Mouse (Mus musculus) small intestine, adult 2 months (tissue): ENCODE measurements around the gene AI987944. TPM values are rescaled to one million over a fixed set of nuclear protein-coding genes. Genes with fewer than 3 reads are reported as not detected.
A peak's percentile ranks its signal among the peaks of the same experiment; 100 is the strongest.

Experiments
- H3K27ac ChIP-seq: fragments of 200-500 bp; 2 replicates; pipeline ENCODE4 v1.5.1; 2012; ENCODE audit warnings: low read depth, low read length, control low read depth, inconsistent platforms; ENCODE audit not compliant: insufficient read depth
- H3K27me3 ChIP-seq: fragments of 200-500 bp; 2 replicates; pipeline ENCODE4 v1.6.1; 2012; ENCODE audit warnings: mild to moderate bottlenecking, moderate library complexity, low read length, inconsistent platforms; ENCODE audit not compliant: control insufficient read depth, insufficient read depth
- H3K36me3 ChIP-seq: fragments of 200-500 bp; 2 replicates; pipeline ENCODE4 v1.6.1; 2012; ENCODE audit warnings: mild to moderate bottlenecking, low read length, control low read depth, inconsistent platforms; ENCODE audit not compliant: control insufficient read depth, insufficient read depth
- H3K4me1 ChIP-seq: fragments of 200-500 bp; 2 replicates; pipeline ENCODE4 v1.6.1; 2012; ENCODE audit warnings: low read length, inconsistent platforms, mixed read lengths; ENCODE audit not compliant: control insufficient read depth, insufficient read depth, insufficient read length
- H3K4me3 ChIP-seq: fragments of 200-500 bp; 2 replicates; pipeline ENCODE4 v1.5.1; 2012; ENCODE audit warnings: low read depth, mild to moderate bottlenecking, control low read depth, inconsistent platforms, low read length, moderate library complexity
- CTCF ChIP-seq: fragments of 200-500 bp; IDR thresholded peaks from 2 replicates; pipeline ENCODE4 v1.5.1; 2012; ENCODE audit warnings: low read depth, mild to moderate bottlenecking, control low read depth, inconsistent platforms, low read length, moderate library complexity, mixed read lengths; ENCODE audit not compliant: insufficient replicate concordance, insufficient read length; ENCODE audit errors: extremely low read depth
- POLR2A ChIP-seq: fragments of 200-500 bp; IDR thresholded peaks from 2 replicates; pipeline ENCODE4 v1.6.1; 2012; ENCODE audit warnings: low read depth, mild to moderate bottlenecking, control low read depth, inconsistent platforms, low read length, moderate library complexity
- WGBS: fragments of 180-500 bp; shearing (Covaris S2); methylation state at CpG from one replicate; pipeline ENCODE4 v1.1.7; 2018; 5-methylcytosine and 5-hydroxymethylcytosine counted together
- polyA plus RNA-seq: library from polyadenylated mRNA; depleted of rRNA; stranded (reverse); fragments of >200 nt; gene quantifications from 2 replicates; pipeline ENCODE4 v1.2.3, GENCODE M21; 2012; rRNA removed

The AI987944 gene
- polyA plus RNA-seq, result 0.32 and 1.6 TPM in 2 replicates

GRCm38 (mm10) chr7:41393048-41393971, at the start of gene AI987944:
Gene AI987944 (minus strand): TSS chr7:41393379.
- no peaks in the 10 kb centered on the region for H3K36me3 ChIP-seq
- under 1% methylated on average over 25 of the region's 25 CpGs for WGBS
- peak within 1 kb of the TSS; percentile 76 for H3K27ac ChIP-seq
- H3K27me3 ChIP-seq, result no peaks in the 10 kb centered on the region
- no peak for TF ChIP-seq CTCF
- 0 out of 2 replicates have a peak, but pooled peaks have one; percentile 12 for TF ChIP-seq POLR2A
- peak within 1 kb of the TSS; percentile 77 for H3K4me3 ChIP-seq
- no peaks in the 10 kb centered on the region for H3K4me1 ChIP-seq

DNA sequence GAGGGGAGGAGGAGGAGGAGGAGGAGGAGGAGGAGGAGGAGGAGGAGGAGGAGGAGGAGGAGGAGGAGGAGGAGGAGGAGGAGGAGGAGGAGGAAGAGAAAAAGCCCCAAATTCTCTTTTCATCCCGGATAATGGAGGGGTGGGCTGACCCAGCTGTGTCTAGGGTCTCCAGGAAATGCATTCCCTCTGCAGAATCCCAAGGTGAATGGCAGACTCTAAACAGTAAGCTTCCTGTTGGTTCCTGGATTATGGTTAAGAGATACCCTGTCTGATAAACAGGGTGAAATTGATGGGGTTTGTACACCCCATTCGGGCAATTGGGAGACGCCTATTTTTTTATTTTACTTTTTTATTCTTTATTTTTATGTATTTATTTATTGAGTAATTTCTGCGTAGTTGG, 951 bp upstream of the AI987944 start:
- H3K4me3 ChIP-seq, result no peak overlapping the region

More for the DNA sequence above, 951 bp upstream of the AI987944 start:
- Histone ChIP-seq H3K36me3 (no peaks in the 10 kb centered on the region), H3K4me1 (no peaks in the 10 kb centered on the region), H3K27me3 (no peaks in the 10 kb centered on the region), H3K27ac (no peak overlapping the region)
- TF ChIP-seq POLR2A (no peak), CTCF (no peak)
- 77% methylated on average over 4 of the region's 4 CpGs for WGBS

Other genes starting within 250 kb of the AI987944 start
- gene Gm5592, start 239.5 kb downstream of the AI987944 start, polyA plus RNA-seq, result not detected in 2 replicates
- gene Vmn2r57, start 55.3 kb upstream of the AI987944 start, polyA plus RNA-seq, result 0.01 TPM in 1 of 2 replicates, not detected in the other
- not detected in 2 replicates for gene Gm20449, start 106.0 kb upstream of the AI987944 start, polyA plus RNA-seq
- gene AW146154, start 106.5 kb upstream of the AI987944 start, polyA plus RNA-seq, result 1.3 and 2.0 TPM in 2 replicates
- not detected in 2 replicates for gene Gm6871, start 180.3 kb upstream of the AI987944 start, polyA plus RNA-seq
- gene 2610021A01Rik, start 205.9 kb upstream of the AI987944 start, polyA plus RNA-seq, result 0.36 and 0.68 TPM in 2 replicates
- 0.15 TPM in 1 of 2 replicates, not detected in the other for gene Zfp788, start 239.8 kb upstream of the AI987944 start, polyA plus RNA-seq